Mouse (Mus musculus) MEL (cell line): ENCODE measurements around the gene Foxn4. TPM values are rescaled to one million over a fixed set of nuclear protein-coding genes. Genes with fewer than 3 reads are reported as not detected.

Experiments
- DNase-seq: peaks from one replicate; pipeline ENCODE4 v3.0.0; 2011; ENCODE audit warnings: low read depth, low spot score
- H3K27ac ChIP-seq: 2 replicates; pipeline ENCODE4 v1.5.1; 2012; ENCODE audit warnings: low read depth, mild to moderate bottlenecking, control low read depth, low read length, moderate library complexity; ENCODE audit not compliant: control insufficient read depth
- H3K27me3 ChIP-seq, 2 experiments: fragments of 150-350 bp in 1 of 2; sonication (generic) in 1 of 2; 2 replicates each; pipeline ENCODE4 v1.6.1; 2012; ENCODE audit warnings: low read length in 2 of 2, mild to moderate bottlenecking in 2 of 2, improper control_type of control experiment in 1 of 2, moderate library complexity in 1 of 2; ENCODE audit not compliant: insufficient read depth in 2 of 2, control insufficient read depth in 1 of 2
- H3K36me3 ChIP-seq, 2 experiments: 2 replicates each; pipeline ENCODE4 v1.6.1; 2012 to 2014; ENCODE audit warnings: low read length in 2 of 2, improper control_type of control experiment in 1 of 2, inconsistent platforms in 1 of 2, mild to moderate bottlenecking in 1 of 2; ENCODE audit not compliant: insufficient read depth in 2 of 2, control insufficient read depth in 1 of 2
- H3K4me1 ChIP-seq, 2 experiments: fragments of 150-350 bp in 1 of 2; sonication (generic) in 1 of 2; 2 replicates each; pipeline ENCODE4 v1.6.1; 2012; ENCODE audit warnings: low read length in 2 of 2, improper control_type of control experiment in 1 of 2, mild to moderate bottlenecking in 1 of 2; ENCODE audit not compliant: insufficient read depth in 2 of 2, control insufficient read depth in 1 of 2
- H3K4me3 ChIP-seq, 2 experiments: fragments of 150-350 bp in 1 of 2; sonication (generic) in 1 of 2; 2 replicates each; pipeline ENCODE4 v1.5.1; 2012; ENCODE audit warnings: low read depth in 2 of 2, low read length in 2 of 2, mild to moderate bottlenecking in 2 of 2, moderate library complexity in 2 of 2, control low read depth in 1 of 2, improper control_type of control experiment in 1 of 2; ENCODE audit not compliant: control insufficient read depth in 1 of 2, insufficient read depth in 1 of 2
- H3K79me2 ChIP-seq: 2 replicates; pipeline ENCODE4 v1.6.1; 2012; ENCODE audit warnings: mild to moderate bottlenecking, low read length, moderate library complexity; ENCODE audit not compliant: control insufficient read depth, poor library complexity, insufficient read depth
- H3K9ac ChIP-seq: 2 replicates; pipeline ENCODE4 v1.6.1; 2012; ENCODE audit warnings: low read depth, mild to moderate bottlenecking, control low read depth, low read length, moderate library complexity; ENCODE audit not compliant: control insufficient read depth, poor library complexity, severe bottlenecking
- H3K9me3 ChIP-seq: fragments of 150-350 bp; sonication (generic); replicated peaks from 2 replicates; pipeline ENCODE4 v1.6.1; 2012; ENCODE audit warnings: mild to moderate bottlenecking, low read length, improper control_type of control experiment, moderate library complexity; ENCODE audit not compliant: insufficient read depth
- BHLHE40 ChIP-seq: IDR thresholded peaks from 2 replicates; pipeline ENCODE4 v1.6.1; 2012; ENCODE audit warnings: low read depth, mild to moderate bottlenecking, inconsistent platforms, low read length, improper control_type of control experiment, borderline replicate concordance
- CTCF ChIP-seq, 3 experiments: IDR thresholded peaks in 2 of 3; conservative IDR thresholded peaks in 1 of 3; 2 replicates each; pipeline ENCODE4 v1.5.1; 2011 to 2012; ENCODE audit warnings: low read length in 3 of 3, low read depth in 2 of 3, mild to moderate bottlenecking in 2 of 3, improper control_type of control experiment in 1 of 3, inconsistent platforms in 1 of 3, mixed read lengths in 1 of 3, moderate library complexity in 1 of 3; ENCODE audit not compliant: control insufficient read depth in 1 of 3, insufficient read depth in 1 of 3, poor library complexity in 1 of 3, severe bottlenecking in 1 of 3
- EP300 ChIP-seq, 2 experiments: IDR thresholded peaks; 2 replicates each; pipeline ENCODE4 v1.6.1; 2011; ENCODE audit warnings: improper control_type of control experiment in 2 of 2, low read length in 2 of 2, low read depth in 1 of 2, mild to moderate bottlenecking in 1 of 2
- GABPA ChIP-seq: IDR thresholded peaks from 2 replicates; pipeline ENCODE4 v1.6.1; 2012; ENCODE audit warnings: low read depth, mild to moderate bottlenecking, inconsistent platforms, low read length, improper control_type of control experiment, moderate library complexity
- GATA1 ChIP-seq: IDR thresholded peaks from 2 replicates; pipeline ENCODE4 v1.6.1; 2011; ENCODE audit warnings: low read depth, low read length, improper control_type of control experiment
- HCFC1 ChIP-seq: IDR thresholded peaks from 2 replicates; pipeline ENCODE4 v1.6.1; 2012; ENCODE audit warnings: low read depth, mild to moderate bottlenecking, inconsistent platforms, low read length, improper control_type of control experiment, moderate library complexity
- MAZ ChIP-seq: IDR thresholded peaks from 2 replicates; pipeline ENCODE4 v1.6.1; 2012; ENCODE audit warnings: low read depth, mild to moderate bottlenecking, inconsistent platforms, low read length, improper control_type of control experiment
- NELFE ChIP-seq: IDR thresholded peaks from 2 replicates; pipeline ENCODE4 v1.6.1; 2011; ENCODE audit warnings: low read depth, low read length, improper control_type of control experiment
- POLR2AphosphoS2 ChIP-seq: IDR thresholded peaks from 2 replicates; pipeline ENCODE4 v1.6.1; 2011; ENCODE audit warnings: low read length, improper control_type of control experiment
- RAD21 ChIP-seq: IDR thresholded peaks from 2 replicates; pipeline ENCODE4 v1.6.1; 2011; ENCODE audit warnings: mild to moderate bottlenecking, low read depth, low read length, improper control_type of control experiment
- RCOR1 ChIP-seq: IDR thresholded peaks from 2 replicates; pipeline ENCODE4 v1.6.1; 2012; ENCODE audit warnings: low read depth, mild to moderate bottlenecking, inconsistent platforms, low read length, improper control_type of control experiment
- SIN3A ChIP-seq: IDR thresholded peaks from 2 replicates; pipeline ENCODE4 v1.6.1; 2012; ENCODE audit warnings: low read length, improper control_type of control experiment, inconsistent platforms
- SMC3 ChIP-seq: IDR thresholded peaks from 2 replicates; pipeline ENCODE4 v1.6.1; 2011; ENCODE audit warnings: low read depth, low read length, improper control_type of control experiment
- UBTF ChIP-seq: IDR thresholded peaks from 2 replicates; pipeline ENCODE4 v1.6.1; 2012; ENCODE audit warnings: low read depth, mild to moderate bottlenecking, inconsistent platforms, low read length, improper control_type of control experiment, moderate library complexity, borderline replicate concordance; ENCODE audit not compliant: insufficient read depth
- ZKSCAN1 ChIP-seq: IDR thresholded peaks from 2 replicates; pipeline ENCODE4 v1.6.1; 2012; ENCODE audit warnings: low read depth, mild to moderate bottlenecking, inconsistent platforms, low read length, improper control_type of control experiment, moderate library complexity
- ZNF384 ChIP-seq: IDR thresholded peaks from 2 replicates; pipeline ENCODE4 v1.6.1; 2012; ENCODE audit warnings: low read depth, mild to moderate bottlenecking, inconsistent platforms, low read length, improper control_type of control experiment
- polyA plus RNA-seq, 2 experiments: library from polyadenylated mRNA; stranded (reverse) in 1 of 2; unstranded in 1 of 2; fragments of >175 nt in 1 of 2; fragments of >200 nt in 1 of 2; gene quantifications; 2 replicates each; pipeline versions ENCODE4 v1.2.1 to v1.2.4; 2012; ENCODE audit warnings: low replicate concordance in 2 of 2, low read depth in 1 of 2; ENCODE audit not compliant: insufficient read length in 2 of 2, insufficient read depth in 1 of 2, missing spikeins in 1 of 2
- total RNA-seq: library from RNA; depleted of rRNA; stranded (reverse); fragments of 300-350 nt; gene quantifications from 2 replicates; pipeline ENCODE4 v1.2.3, GENCODE M21; 2012

The Foxn4 gene
- total and polyA plus RNA-seq, 3 experiments, result 0.07 TPM; not detected in 2

DNA sequence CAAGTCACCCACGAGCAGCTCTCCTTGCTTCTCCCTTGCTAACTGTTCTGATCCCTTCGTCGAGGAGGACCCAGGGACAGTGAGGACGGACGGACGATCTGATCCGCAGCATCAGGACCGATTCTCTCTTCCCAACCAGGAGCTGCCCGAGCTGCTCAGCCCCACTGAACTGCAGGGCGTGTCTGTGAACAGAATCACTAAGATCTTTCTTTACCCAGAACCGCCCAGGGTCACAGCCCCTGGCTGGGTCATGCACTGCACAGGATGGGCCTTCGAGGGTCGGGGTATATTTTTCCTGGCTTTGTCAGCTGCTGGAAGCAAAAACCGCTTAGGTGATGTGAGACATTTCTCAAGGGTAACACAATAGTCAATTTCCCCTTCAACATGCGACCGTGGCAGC, 2.4 kb upstream of the Foxn4 start:
- Histone ChIP-seq H3K79me2 (no peaks in the 10 kb centered on the region), H3K36me3 (no peaks in the 10 kb centered on the region), H3K27ac (no peak overlapping the region), H3K4me3 (no peak overlapping the region), H3K9ac (no peak overlapping the region), H3K4me1 (no peaks in the 10 kb centered on the region), H3K9me3 (no peaks in the 10 kb centered on the region), H3K27me3 (peaks cover 1 to 8% of the 10 kb centered on the region in 2 experiments; a peak in 2 of 4 replicates)
- DNase-seq, result no peak
- TF ChIP-seq UBTF (no peak), MAZ (no peak), NELFE (no peak), RAD21 (no peak), GABPA (no peak), RCOR1 (no peak), POLR2AphosphoS2 (no peak)

DNA sequence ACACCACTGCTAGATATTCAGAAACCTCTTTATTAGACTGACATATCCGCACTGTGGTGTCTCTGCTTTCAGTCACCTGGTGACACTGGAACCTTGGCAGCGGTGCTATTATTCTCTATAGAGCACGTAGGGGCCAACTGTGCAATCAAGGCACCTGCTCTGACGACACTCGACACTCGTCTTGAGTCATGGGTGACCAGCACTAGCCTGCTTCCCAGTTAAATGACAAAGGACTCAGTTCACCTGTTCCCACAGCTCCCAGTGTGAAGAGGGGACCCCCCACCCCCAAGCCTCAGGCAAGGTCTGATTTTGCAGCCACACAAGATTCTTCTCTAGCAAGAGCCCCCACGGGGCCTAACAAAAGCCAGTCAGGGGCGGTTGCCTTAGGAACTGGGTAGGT, 1.7 kb upstream of the Foxn4 start:
- TF ChIP-seq SIN3A (no peak), HCFC1 (no peak), GABPA (no peak), SMC3 (no peak), ZKSCAN1 (no peak), CTCF (IDR thresholded peaks at IDR 0.05 in 2 of 3, conservative IDR thresholded peaks at IDR 0.05 in 1 of 3; ENCODE audit: control insufficient read depth in 1 of 3, insufficient read depth in 1 of 3, low read depth in 2 of 3, low read length in 3 of 3, poor library complexity in 1 of 3, severe bottlenecking in 1 of 3) (no peak), GATA1 (no peak), ZNF384 (no peak)
- no peaks in the 10 kb centered on the region for H3K4me1 ChIP-seq
- no peaks in the 10 kb centered on the region for H3K79me2 ChIP-seq
- no peak overlapping the region for H3K27ac ChIP-seq
- no peak for DNase-seq
- H3K4me3 ChIP-seq, result no peak overlapping the region
- peaks cover 1 to 8% of the 10 kb centered on the region in 2 experiments; a peak in 2 of 4 replicates for H3K27me3 ChIP-seq
- H3K9ac ChIP-seq, result no peak overlapping the region
- no peaks in the 10 kb centered on the region for H3K36me3 ChIP-seq
- H3K9me3 ChIP-seq, result no peaks in the 10 kb centered on the region

DNA sequence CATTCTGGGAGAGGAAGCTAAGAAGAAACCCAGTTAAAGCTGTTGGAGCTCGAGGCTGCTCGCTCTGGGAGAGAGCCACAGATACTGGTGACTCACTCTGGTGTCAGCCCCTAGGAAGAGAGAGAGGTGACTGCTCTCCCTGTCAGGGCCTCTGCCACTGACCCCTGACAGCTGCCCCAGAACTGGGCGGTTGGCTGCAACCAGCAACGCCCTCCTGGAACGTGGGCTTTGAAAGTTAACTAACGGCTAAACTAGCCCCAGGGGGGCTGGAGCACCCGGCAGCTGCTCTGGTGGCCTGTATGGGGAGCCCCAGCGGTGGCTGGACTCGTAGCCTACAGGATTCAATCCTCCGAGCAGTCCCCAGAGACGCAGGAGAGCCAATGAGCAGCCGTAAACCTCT, 3.6 kb downstream of the Foxn4 start:
- no peak for TF ChIP-seq BHLHE40
- 0 out of 4 replicates have a peak, but pooled peaks of 1 of the 2 experiments have one; percentile 10 for TF ChIP-seq EP300 (IDR thresholded peaks at IDR 0.05; ENCODE audit: low read depth in 1 of 2, low read length in 2 of 2)
- Histone ChIP-seq H3K4me1 (peaks cover 3 to 12% of the 10 kb centered on the region in 2 experiments; a peak in 3 of 4 replicates), H3K27me3 (no peaks in the 10 kb centered on the region; a peak in 1 of 4 replicates), H3K36me3 (no peaks in the 10 kb centered on the region; a peak in 1 of 4 replicates), H3K9ac (no peak overlapping the region), H3K4me3 (no peak overlapping the region), H3K27ac (no peak overlapping the region), H3K79me2 (no peaks in the 10 kb centered on the region), H3K9me3 (no peaks in the 10 kb centered on the region)
- DNase-seq, result peak; percentile 43
